Mouse (Mus musculus) left cerebral cortex, postnatal 10 days (tissue): ENCODE data around the gene Dus3l. TPM values are rescaled to one million over a fixed set of nuclear protein-coding genes. Genes with fewer than 3 reads are reported as not detected.
A peak's percentile ranks its signal among the peaks of the same experiment; 100 is the strongest.

ENCODE experiments used
- DNase-seq, 2 experiments: peaks; one replicate each; pipeline ENCODE4 v3.0.0; 2021 to 2022; ENCODE audit warnings: low spot score in 2 of 2, mixed read lengths in 1 of 2; ENCODE audit errors: extremely low spot score in 1 of 2
- intact Hi-C: fragments of 180-260 bp; cut with DNase I; formaldehyde crosslinking; loops from one replicate; pipeline ENCODE4 v1.15.1; 2025
- total RNA-seq, 2 experiments: library from RNA; stranded (reverse); gene quantifications; 2 replicates each; pipeline ENCODE4 v1.2.3; 2021

The Dus3l gene
- 10 to 100 TPM; 75.4 to 76.4 TPM for total RNA-seq

DNA sequence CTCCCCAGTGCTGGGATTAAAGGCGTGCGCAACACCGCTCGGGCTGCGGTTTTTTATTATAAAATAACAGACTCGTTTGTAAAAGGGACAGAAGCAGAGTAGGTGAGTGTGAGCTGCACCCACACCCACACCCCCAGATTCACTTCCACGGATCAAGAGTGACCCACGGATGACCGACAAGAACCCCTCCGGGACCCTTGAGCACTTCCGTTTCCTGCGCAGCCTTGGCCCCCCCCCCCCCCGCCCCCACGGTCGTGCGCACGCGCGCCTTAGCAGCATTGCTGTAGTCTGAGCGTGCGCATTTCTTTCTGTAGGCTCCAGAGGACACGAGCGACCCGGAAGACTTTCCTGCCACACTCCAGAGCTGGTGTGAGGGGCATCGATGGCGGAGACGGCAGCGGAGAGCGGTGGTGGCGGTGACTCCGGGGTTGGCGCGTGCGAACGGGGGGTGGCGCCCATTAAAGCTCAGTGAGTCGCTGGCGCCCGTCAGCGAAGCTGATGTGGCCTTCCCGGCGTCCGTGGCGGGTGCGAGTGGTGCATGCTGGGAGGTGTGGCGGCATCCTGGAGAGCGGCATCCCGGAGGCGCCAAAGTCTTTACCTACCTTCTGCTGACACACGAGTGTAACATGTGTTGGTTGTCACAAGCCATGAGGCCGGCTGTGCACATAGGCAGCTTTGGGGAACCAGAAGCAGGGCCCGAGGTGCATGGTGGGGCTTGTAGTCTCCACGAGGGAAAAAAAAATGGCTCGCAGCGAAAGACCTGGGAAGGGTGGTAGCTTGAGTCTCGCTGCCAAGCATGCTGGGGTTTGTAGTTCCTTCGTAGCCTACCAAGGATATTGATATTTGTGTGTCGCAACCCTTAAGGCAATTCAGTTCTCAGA, at the start of gene Dus3l:
Gene Dus3l (plus strand): TSS at position 284 of the 881 bp plus-strand sequence.
- DNase-seq = peak; percentile 84 to 88

DNA sequence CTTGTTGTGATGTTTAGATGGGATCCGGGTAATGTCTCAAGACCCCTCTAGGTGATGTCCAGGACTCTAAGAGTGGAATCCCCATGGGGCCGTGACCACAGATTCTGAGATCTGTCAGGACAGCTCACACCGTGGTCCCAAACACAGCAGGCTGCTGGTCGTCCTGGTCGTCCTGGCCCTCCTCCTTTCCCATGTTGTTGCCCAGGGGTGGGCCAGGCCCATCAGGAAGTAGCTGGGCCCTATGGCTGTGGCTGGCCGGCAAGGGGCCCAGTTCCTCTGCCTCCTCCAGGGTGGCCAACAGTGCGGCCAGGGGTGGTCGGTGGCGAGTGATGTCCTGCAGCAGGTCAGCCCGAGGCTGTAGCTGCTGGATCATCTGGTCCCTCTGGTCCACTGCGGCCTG, 49.2 kb upstream of the Dus3l start:
- DNase-seq = no peak
- intact Hi-C loops = loop anchor here (5.0 kb wide), 1 partner anchor 47 kb away; the partner anchor contains the start of gene Dus3l

More for the DNA sequence above, at the start of gene Dus3l:
- intact Hi-C loops = loop anchor here (5.0 kb wide), 1 partner anchor 47 kb away; the partner anchor contains the start of genes Ndufa11 and Vmac

DNA sequence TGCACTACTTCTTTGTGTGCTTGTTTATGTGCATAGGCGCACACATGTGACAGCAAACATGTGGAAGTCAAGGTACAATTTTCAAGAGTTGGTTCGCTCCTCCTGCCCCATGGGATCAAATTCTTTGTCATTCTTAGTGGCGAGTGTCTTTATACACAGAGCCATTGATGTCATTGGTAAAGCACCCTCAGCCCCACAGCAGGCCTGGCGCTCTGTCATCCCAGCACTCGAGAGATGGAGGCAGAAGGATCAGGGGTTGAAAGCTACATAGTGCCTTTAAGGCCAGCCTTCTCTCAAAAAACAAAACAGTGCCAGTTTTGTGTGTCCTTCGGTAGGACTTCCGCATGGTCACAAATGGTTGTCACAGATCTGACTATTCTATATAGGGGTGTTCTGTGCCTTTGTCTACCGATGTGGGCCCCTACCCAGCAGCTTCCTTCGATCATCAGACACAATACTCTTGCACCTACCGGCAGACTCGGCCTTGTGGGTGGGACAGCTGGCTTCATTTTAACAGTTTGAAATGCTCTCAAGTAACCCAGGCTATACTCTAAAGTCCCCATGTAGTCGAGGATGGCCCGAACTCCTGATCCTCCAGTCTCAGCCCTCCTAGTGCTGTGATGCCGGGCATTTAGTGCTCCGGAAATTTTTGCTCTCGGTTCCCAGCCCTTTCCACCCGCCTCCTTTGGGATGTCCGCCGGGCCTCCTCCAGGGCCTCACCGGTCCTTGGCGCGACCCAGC, 48.5 kb upstream of the Dus3l start:
- no peak for DNase-seq
- intact Hi-C loops = loop anchor here (5.0 kb wide), 1 partner anchor 46 kb away; the partner anchor contains the start of gene Dus3l

DNA sequence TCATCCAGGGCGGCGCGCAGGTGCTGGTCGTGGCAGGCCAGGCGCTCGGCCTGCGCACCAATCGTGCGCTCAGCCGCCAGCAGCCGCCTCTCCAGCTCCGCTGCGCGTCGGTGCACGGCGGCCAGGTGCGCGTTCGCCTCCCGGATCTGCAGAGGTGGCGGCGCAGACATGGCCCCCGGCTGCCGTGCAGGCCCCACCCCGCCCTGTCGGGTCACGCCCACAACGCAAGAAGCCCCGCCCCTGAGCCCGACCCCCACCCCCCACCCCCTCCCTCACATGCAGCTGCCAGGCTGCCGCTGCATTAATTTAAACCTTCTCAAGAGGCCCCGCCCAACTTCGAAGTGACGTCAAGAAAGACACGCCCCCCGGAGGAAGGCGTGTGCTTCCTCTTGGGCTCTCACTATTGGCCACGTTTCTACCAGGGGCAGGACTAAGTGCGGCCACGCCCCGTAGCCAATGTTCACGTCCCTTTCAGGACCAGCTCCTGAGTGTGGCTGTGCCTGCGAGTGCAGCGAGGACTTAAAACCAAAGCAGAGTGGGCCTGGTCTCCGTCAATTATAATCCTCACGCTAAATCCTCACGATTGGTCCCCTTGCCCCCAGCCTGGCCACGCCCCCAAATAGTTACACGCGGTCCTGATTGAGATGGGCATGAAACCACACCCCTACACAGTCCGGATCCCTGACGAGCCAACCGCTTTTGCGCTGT, 47.7 kb upstream of the Dus3l start:
- peak; percentile 97 to 98 for DNase-seq
- intact Hi-C loops = loop anchor here (5.0 kb wide), 1 partner anchor 45 kb away; the partner anchor contains the start of gene Dus3l

DNA sequence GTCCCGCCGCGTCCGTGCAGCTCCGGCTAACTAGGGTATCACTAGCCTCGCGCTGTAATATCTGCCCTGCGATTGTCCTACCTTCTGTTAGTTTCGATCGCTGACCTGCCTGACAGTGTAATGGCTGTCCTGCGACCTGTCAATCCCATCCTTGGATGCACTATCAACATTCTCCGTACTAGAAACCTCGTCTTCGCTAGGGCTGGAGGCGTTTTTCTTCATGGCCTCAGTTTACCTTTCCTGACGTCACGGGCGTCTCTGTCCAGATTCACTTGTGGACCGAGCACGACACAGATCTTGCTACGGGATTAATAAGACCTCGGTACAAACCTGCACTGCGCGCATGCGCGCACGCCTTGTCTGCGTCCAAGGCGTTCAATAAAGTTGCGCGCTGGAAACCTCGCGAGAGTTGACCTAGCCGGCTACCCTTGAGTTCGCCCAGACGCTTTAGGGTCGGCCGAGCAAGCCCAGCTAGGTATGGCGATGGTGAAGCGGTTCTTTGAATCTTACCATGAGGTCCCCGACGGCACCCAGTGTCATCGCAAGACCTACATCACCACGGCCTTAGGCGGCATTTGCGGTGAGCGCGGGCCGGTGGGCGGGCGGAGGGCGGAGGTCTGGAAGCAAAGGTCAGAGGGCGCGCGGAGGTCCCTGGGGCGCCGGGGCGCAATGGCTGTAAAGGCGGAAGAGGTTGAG, 47.0 kb upstream of the Dus3l start, which contains the start of the genes Ndufa11 and Vmac:
Gene Ndufa11 (plus strand): TSS at position 405 of the 696 bp plus-strand sequence.
Gene Vmac (minus strand): TSS at position 660 of the 696 bp plus-strand sequence.
- peak; percentile 93 to 97 for DNase-seq
- intact Hi-C loops = loop anchor here (5.0 kb wide), 1 partner anchor 45 kb away; the partner anchor contains the start of gene Dus3l

DNA sequence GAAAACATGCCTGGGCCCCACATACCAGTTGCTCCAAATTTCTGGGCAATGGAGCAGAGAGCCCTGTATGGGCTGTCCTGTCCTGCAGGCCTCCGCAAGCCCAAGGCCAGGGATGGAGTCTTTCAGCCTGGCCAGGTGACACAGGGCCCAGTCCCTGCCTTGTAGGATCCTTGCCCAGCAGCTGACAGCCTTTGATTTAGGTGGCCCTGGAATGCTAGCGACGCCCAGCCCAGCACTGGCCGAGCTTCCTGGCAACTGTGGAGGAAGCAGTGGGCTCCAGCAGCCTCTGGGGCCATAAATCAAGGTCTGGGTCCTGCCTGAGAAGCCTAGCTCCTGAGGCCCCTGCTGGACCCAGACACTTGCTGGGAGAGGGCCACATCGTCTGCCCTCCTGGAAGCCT, 42.1 kb upstream of the Dus3l start:
- DNase-seq = no peak
- intact Hi-C loops = no loop called here

DNA sequence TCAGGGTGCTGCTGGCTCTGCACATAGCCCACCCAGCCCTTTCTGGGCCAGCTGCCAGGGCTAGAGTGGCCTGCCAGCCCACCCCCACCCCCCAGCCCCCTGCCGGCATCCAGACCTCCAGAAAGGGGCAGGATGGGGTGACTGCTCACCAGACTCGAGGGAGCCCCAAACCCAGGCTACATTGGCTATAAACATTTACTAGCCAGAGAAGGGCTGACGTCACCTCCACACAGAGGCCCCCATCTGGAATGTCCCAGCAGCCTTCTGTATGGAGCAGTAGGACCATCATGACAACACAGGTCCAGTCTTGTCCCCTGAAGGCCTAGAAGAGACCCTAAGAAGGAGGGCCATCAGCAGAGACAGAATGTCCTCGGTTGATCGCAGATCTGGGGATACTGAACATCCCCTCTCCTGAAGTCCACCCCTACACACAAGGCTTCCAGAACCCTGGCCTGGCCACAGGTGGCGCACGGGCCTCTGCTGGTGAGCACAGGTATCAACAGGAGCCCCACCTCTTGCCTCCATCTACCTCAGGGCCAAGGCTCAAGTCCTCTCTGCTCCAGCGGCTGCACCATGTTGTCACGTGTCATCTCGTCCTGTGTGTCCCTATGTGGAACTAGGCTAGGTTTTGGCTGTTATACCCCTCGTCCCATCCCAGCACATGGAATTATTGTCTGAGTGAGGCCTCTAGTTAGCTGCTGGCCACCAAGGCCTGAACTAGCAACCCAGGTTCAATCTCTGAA, 41.0 kb upstream of the Dus3l start:
- no peak for DNase-seq
- intact Hi-C loops = no loop called here

DNA sequence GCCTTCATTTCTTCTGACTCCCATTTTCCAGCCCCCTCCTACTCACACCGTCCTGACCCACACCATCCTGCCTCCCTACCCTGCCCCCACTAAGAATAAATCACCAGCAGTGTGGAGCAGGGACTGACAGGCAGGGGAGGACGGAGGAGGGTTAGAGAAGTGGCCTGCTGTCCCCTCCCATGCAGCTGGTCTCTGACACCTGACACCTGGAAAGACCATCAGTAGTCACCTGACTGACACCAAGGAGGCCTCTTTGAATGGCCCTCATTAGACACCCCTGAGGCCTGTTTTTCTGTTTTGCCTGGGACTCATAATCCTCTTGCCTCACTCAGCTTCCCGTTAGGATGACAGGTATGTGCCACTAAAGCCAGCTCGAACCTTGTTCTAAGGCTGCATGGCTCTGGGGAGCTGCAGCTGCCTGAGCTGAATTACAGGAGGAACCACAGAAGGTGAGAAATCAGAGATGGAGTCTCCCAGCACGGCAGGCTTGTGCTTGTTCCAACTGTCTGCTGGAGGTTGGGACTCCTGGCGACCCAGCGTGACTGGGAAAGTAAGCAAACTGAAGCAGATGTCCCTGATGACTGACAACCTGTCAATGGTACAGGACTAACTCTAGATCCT, 37.4 kb upstream of the Dus3l start:
- intact Hi-C loops = no loop called here
- no peak for DNase-seq

DNA sequence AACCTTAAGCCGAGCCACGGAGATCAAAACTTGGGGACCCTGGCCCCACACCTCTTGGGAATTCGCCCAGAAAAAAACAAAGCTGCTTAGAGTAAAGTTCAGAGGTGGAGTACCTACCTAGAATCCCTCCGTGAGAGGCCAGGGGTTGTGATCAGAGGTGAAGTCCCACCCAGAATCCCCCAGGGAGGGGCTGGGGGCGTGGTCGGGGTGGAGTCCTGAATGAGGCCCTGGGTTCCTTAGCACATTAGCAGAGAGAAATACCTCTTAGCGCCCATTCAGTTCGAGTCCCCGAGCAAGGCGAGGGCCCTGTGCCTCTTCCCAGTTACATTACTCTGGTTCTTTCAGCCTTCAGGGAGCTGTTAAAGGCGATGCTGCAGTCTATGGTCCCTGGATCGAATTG, 36.9 kb upstream of the Dus3l start:
- no peak for DNase-seq
- intact Hi-C loops = no loop called here

DNA sequence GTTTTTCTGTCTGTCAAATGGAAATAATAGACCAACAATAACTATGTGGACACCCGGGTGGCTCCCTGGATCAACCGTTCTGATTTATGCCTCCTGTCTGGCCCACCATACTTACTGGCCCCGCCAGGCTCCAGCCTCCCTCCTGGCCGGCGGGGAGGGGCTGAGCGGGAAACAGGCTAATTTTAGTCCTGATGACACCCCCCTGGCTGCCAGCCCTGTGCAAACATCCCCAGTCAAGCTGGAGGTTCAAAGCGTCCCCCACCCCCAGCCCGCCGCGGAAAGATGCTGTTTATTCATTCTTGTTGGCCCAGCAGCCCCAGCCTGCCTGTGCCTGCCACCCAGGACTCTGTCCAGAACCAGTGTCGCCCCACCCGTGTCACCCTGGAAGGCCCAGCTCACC, 36.4 kb upstream of the Dus3l start:
- peak in 1 of 2 experiments; percentile 76 for DNase-seq
- intact Hi-C loops = no loop called here

DNA sequence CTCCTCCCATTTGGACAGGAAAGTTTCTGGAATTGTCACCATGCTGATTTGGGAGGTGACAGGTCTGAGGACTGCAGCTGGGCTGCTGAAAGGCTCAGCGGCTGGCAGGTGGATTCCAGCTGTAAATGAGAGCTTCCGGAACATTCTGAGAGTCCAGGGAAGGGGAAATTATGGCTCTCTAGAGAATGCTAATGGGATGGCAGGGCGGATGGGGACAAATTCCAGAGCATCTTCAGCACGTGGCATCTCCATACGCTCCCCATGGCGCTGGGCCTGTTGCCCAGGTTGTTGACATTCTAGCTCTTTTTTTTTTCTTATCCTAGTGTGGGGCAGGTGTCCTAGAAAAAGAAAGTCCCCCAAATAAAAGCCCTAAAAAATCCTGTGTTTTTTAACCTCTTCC, 35.4 kb upstream of the Dus3l start:
- intact Hi-C loops = no loop called here
- DNase-seq = no peak

DNA sequence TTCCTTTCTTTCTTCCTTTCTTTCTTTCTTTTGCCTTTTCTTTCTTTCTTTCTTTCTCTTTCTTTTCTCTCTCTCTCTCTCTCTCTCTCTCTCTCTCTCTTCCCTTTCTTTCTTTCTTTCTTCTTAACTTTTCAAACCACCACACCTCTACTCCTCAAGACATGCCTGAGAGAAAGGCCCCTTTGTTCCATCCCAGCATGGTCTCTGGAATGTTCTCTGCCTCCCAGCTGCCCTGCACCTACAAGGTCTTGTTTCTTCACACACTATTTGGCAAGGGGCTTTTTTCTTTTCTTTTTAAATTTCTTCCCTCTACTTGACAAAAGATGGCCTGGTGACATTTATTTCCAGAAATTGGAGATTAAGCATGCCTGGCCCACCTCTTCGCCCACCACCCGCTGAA, 34.9 kb upstream of the Dus3l start:
- DNase-seq = no peak
- intact Hi-C loops = no loop called here

DNA sequence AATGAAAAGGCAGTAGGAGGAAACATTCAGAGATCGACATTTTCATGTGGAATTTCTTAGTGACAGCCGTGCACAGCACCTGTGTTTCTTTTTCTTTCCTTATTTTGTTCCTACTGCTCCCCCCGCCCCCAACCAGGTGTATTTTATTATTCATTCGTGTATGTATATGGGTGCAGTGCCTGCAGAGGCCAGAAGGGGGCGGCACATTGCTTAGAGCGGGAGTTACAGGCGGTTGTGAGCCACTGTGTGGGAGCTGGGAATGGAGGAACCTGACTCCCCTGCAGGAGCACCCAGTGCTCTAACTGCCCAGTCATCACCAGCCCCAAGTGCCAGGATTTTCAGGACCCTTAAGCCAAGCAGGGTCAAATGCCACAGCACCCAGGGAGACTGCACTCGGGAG, 28.0 kb upstream of the Dus3l start:
- intact Hi-C loops = no loop called here

DNA sequence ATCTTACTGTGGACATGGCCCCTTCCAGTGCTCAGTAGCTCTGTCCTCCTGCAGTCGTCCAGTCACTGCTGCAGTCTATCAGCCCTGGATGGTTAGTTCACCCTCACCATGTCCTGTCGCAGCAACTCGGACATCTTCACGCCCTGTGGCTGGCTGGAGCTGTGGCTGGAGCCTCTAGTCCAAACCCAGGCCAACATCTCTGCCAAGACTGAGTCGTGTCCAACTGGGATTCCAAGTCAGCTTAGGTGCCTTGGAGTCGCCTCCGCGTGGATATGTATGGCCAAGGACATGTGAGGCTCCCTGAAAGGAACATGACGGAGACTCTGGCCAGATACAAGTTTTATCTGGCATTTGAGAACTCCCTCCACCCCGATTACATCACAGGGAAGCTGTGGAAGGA, 26.3 kb upstream of the Dus3l start:
- DNase-seq = no peak
- intact Hi-C loops = no loop called here

More for the DNA sequence above, 28.0 kb upstream of the Dus3l start:
- DNase-seq = no peak

DNA sequence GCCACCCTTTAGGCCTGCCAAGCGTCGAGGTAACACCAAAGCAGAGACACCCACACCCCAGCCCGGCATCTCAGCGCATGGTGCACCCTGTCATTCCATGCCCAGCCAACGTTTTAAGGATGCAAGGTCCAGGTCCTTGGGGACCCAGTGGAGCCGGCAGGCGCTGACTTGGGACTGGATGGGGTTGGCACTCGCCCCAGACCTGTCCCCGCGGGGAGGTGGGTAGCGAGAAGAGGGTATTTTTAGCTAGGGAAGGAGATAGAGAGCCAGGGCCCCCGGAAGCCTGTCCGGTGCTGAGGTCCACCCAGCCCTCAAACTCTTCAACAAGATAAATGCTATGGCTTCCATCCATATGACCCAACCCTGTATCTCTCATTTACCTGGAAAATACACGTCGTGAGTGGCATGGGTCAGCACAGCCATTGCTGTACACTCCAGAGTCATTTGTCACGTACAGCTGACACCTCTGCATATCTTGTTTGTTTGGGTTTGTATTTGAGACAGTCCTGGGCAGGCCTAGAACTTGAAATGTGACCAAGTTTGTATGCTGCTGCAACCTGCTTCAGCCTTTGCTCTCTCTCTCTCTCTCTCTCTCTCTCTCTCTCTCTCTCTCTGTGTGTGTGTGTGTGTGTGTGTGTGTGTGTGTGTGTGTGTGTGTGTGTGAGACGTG, 24.3 kb upstream of the Dus3l start:
- intact Hi-C loops = no loop called here
- no peak for DNase-seq

DNA sequence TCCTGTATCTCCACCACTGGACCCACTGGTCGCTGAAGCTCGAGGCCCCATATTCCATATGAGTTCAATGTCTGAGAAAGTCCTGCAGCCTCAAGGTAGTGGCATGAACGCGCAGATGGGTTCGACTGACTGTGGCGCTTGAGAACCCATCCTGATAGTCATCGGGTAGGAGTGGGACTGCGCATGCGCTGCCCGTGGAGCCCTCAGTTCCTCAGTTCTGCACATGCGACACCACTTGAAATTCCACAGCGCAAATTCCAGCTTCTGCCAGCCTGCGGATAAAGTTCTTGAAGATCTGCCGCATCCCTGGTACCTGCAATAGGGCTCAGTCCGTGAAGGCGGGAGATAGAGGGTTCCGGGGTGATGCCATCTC, 23.8 kb upstream of the Dus3l start:
- DNase-seq = no peak
- intact Hi-C loops = no loop called here

DNA sequence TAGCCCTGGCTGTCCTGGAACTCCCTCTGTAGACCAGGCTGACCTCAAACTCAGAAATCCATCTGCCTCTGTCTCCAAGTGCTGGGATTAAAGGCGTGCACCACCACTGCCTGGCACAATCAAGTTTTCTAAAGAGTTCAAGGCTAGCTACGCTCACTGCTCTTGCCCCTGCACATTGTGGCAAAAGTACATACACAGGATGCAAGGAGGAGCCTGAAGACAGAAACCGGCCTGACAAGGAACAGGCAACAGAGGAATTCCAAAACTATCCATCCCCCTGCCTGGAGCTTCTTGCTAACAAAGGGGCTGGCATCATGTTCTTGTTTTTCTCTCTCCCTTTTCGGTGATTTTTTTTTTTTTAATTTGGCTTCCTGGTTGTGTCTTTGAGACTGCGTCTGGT, 20.4 kb upstream of the Dus3l start:
- DNase-seq = no peak
- intact Hi-C loops = no loop called here
